Mouse (Mus musculus): ENCODE results near the gene Bag1. TPM values are rescaled to one million over a fixed set of nuclear protein-coding genes. Genes with fewer than 3 reads are reported as not detected.

Gene Bag1
- polyA plus RNA-seq, 1 experiment from 2014 or later: 218 TPM

DNA sequence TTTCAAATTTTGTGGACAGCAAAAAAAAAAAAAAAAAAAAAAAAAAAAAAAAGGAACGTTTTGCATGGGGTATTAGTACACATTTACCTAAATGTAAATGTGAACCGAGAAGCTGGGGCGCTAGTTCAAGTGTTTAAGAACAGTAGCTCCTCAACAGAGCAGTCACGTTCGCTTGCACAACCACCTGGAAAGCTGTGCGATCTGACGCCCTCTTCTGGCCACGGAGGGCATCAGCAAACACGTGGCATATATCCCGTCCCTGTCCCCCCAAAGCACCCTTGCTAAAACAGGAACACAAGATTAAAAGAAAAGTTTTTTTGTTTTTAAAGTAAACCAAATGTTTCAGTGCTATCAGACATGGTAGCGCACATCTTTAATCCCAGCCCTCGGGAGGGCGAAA is 23.6 kb upstream of the Bag1 start:
- H3K27ac ChIP-seq (ENCODE audit: low read length): no peak overlapping the region
- peak overlapping the region; percentile 93; the same call in 1 of the 2 replicates for H3K9ac ChIP-seq (ENCODE audit: low read length)
- no peaks in the 10 kb centered on the region for H3K9me3 ChIP-seq (replicated peaks; ENCODE audit: control insufficient read depth, low read length)
- peak overlapping the region; percentile 75 for H3K4me2 ChIP-seq (ENCODE audit: low read depth, low read length)
- H3K4me1 ChIP-seq (ENCODE audit: control insufficient read depth, insufficient read depth, low read length): peaks cover 20% of the 10 kb centered on the region
- H3K4me3 ChIP-seq (ENCODE audit: low read length): peak overlapping the region; percentile 93
- WGBS: 22% methylated on average over 13 of the region's 13 CpGs
- ATAC-seq (replicated peaks; ENCODE audit: extremely low read depth, insufficient read depth, low FRiP score): no peak
- H3K27me3 ChIP-seq (ENCODE audit: control insufficient read depth, insufficient read depth, low read length): no peaks in the 10 kb centered on the region
- H3K36me3 ChIP-seq (ENCODE audit: control insufficient read depth, insufficient read depth): peaks cover 9% of the 10 kb centered on the region

DNA sequence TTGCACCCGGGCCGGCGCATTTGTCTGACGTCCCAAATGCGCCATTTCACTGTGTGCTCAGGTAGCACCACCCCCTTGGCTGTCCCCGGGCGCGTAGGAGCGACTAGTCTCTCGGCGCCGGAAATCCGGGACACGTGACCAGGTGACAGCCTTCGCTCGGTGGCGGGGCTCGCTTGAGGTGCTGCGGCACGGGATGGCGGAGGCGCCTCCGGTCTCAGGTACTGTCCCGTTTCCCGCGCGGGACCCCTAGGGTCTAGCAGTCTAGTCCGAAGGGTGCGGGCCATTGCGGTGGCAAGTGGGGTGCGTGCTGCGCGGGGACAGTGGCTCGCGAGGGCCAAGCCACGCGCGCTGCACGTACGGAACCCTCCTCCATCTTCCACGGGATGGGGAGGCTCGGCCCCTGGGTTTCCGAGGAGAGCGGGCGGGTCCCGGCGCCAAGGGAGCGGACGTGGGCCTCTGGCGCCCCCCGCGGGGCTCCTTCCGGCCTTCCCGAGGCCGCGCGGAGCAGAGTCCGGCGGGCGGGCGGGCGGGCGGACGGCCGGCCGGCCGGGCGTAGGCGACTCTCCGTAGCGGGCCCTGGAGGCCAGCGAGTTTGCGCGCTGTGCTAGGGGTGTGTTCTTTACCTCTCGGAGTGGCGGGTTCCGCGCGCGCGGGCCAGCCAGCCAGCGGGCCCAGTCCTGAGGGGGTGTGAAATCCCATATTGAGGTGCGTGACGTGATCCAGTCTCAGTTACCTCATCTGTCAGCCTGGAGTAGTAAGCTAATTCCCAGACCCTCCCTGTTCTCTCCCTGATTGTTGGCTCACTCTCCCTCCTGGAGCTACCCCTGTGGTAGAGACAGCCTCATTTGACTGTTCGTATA is 23.0 kb upstream of the Bag1 start, which contains the start of gene Nfx1:
Nfx1 (plus strand) TSS at position 65 of the 860 bp plus-strand sequence.
- no peaks in the 10 kb centered on the region for H3K9me3 ChIP-seq (replicated peaks; ENCODE audit: control insufficient read depth, low read length)
- peaks cover 20% of the 10 kb centered on the region for H3K4me1 ChIP-seq (ENCODE audit: control insufficient read depth, insufficient read depth, low read length)
- H3K4me2 ChIP-seq (ENCODE audit: low read depth, low read length): peak within 1 kb of the TSS; percentile 75
- H3K27me3 ChIP-seq (ENCODE audit: control insufficient read depth, insufficient read depth, low read length): no peaks in the 10 kb centered on the region
- H3K9ac ChIP-seq (ENCODE audit: low read length): peak within 1 kb of the TSS; percentile 93
- peaks cover 9% of the 10 kb centered on the region for H3K36me3 ChIP-seq (ENCODE audit: control insufficient read depth, insufficient read depth)
- WGBS: under 1% methylated on average over 85 of the region's 85 CpGs
- ATAC-seq (replicated peaks; ENCODE audit: extremely low read depth, insufficient read depth, low FRiP score): peak; percentile 96
- H3K27ac ChIP-seq (ENCODE audit: low read length): peak within 1 kb of the TSS; percentile 95
- peak within 1 kb of the TSS; percentile 93 for H3K4me3 ChIP-seq (ENCODE audit: low read length)

- Histone ChIP-seq H3K27ac (ENCODE audit: low read length) (peak overlapping the region; percentile 95), H3K4me1 (ENCODE audit: control insufficient read depth, insufficient read depth, low read length) (peaks cover 20% of the 10 kb centered on the region), H3K27me3 (ENCODE audit: control insufficient read depth, insufficient read depth, low read length) (no peaks in the 10 kb centered on the region), H3K4me2 (ENCODE audit: low read depth, low read length) (peak overlapping the region; percentile 75), H3K9me3 (replicated peaks; ENCODE audit: control insufficient read depth, low read length) (no peaks in the 10 kb centered on the region), H3K36me3 (ENCODE audit: control insufficient read depth, insufficient read depth) (peaks cover 14% of the 10 kb centered on the region), H3K4me3 (ENCODE audit: low read length) (peak overlapping the region; percentile 93), H3K9ac (ENCODE audit: low read length) (peak overlapping the region; percentile 93)
- peak; percentile 35; the same call in 1 of the 2 replicates for ATAC-seq (replicated peaks; ENCODE audit: extremely low read depth, insufficient read depth, low FRiP score)
- under 1% methylated on average over 16 of the region's 16 CpGs for WGBS
Measured at GRCm38 (mm10) chr4:40970592-40970841, 22.4 kb upstream of the Bag1 start.

DNA sequence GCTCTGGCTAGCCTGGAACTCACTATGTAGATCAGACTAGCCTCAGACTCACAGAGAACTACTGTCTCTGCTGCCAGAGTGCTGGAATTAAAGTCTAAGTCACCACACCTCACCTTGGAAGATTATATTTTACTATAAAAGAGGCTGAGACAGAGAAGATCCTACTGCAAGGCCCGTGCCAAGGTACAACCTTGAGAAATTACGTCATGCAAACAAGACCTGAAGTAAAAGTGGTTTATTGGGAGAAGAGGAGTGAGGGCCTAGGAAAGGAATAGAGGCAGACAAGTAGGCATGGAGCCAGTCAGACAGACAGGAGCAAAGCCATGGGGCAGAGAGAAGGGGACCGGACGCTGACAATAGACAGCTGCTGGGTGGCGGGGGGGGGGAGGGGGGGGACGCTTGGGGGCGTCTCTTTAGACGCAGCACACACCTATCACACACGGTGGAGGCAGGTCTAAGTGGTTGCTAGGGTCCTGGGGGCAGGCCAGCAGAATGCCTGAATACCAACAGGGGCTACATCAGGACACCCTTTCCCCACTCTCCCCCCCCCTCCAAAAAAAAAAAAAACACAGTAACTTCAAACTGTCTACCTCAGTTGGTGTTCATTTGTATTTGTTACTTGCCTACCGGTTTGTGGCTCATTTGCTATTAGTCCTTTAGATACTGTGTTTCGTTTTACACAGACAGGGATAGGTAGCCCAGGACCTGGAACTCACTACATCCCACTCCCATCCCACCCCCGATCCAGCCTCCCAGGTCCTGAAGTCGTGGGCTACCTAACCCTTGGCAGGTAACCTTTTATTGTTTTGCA is 21.9 kb upstream of the Bag1 start:
- Histone ChIP-seq H3K9me3 (replicated peaks; ENCODE audit: control insufficient read depth, low read length) (no peaks in the 10 kb centered on the region), H3K27ac (ENCODE audit: low read length) (peak overlapping the region; percentile 95), H3K4me2 (ENCODE audit: low read depth, low read length) (peak overlapping the region; percentile 75), H3K36me3 (ENCODE audit: control insufficient read depth, insufficient read depth) (peaks cover 14% of the 10 kb centered on the region), H3K27me3 (ENCODE audit: control insufficient read depth, insufficient read depth, low read length) (no peaks in the 10 kb centered on the region), H3K4me3 (ENCODE audit: low read length) (peak overlapping the region; percentile 93), H3K9ac (ENCODE audit: low read length) (peak overlapping the region; percentile 93), H3K4me1 (ENCODE audit: control insufficient read depth, insufficient read depth, low read length) (peaks cover 20% of the 10 kb centered on the region)
- WGBS: 12% methylated on average over 10 of the region's 13 CpGs
- ATAC-seq (replicated peaks; ENCODE audit: extremely low read depth, insufficient read depth, low FRiP score): no peak; the same call in 1 of the 2 replicates

DNA sequence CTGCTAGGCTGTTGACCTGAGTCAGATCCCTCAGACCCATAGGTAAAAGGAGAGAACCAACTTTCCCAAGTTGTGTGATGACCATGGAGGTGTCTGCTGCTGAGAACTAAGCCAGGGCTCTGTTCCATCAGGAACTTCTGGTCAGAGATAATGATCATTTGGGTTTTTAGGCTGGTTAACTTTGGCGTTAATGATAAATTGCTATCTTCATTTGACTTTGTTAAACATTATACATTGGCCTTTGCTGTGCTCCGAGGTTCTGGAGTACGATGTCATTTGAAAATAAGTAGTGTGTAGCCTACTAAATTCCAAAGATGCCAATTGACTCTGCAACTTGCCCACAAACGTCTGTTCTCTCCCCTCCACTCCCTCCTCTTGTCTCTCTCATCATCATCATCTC is 21.1 kb upstream of the Bag1 start:
- 59% methylated on average over 4 of the region's 4 CpGs for WGBS
- Histone ChIP-seq H3K9me3 (replicated peaks; ENCODE audit: control insufficient read depth, low read length) (no peaks in the 10 kb centered on the region), H3K36me3 (ENCODE audit: control insufficient read depth, insufficient read depth) (peaks cover 18% of the 10 kb centered on the region), H3K27ac (ENCODE audit: low read length) (no peak overlapping the region), H3K4me3 (ENCODE audit: low read length) (no peak overlapping the region), H3K9ac (ENCODE audit: low read length) (no peak overlapping the region), H3K27me3 (ENCODE audit: control insufficient read depth, insufficient read depth, low read length) (no peaks in the 10 kb centered on the region), H3K4me1 (ENCODE audit: control insufficient read depth, insufficient read depth, low read length) (peaks cover 18% of the 10 kb centered on the region), H3K4me2 (ENCODE audit: low read depth, low read length) (no peak overlapping the region)
- no peak for ATAC-seq (replicated peaks; ENCODE audit: extremely low read depth, insufficient read depth, low FRiP score)

- no peak overlapping the region for H3K27ac ChIP-seq (ENCODE audit: low read length)
- H3K9ac ChIP-seq (ENCODE audit: low read length): no peak overlapping the region
- WGBS: 86% methylated on average over 3 of the region's 3 CpGs
- H3K4me2 ChIP-seq (ENCODE audit: low read depth, low read length): no peak overlapping the region
- no peak for ATAC-seq (replicated peaks; ENCODE audit: extremely low read depth, insufficient read depth, low FRiP score)
- H3K9me3 ChIP-seq (replicated peaks; ENCODE audit: control insufficient read depth, low read length): no peaks in the 10 kb centered on the region
- no peaks in the 10 kb centered on the region for H3K4me1 ChIP-seq (ENCODE audit: control insufficient read depth, insufficient read depth, low read length)
- no peaks in the 10 kb centered on the region for H3K27me3 ChIP-seq (ENCODE audit: control insufficient read depth, insufficient read depth, low read length)
- H3K36me3 ChIP-seq (ENCODE audit: control insufficient read depth, insufficient read depth): peaks cover 60% of the 10 kb centered on the region
- no peak overlapping the region for H3K4me3 ChIP-seq (ENCODE audit: low read length)
Measured at GRCm38 (mm10) chr4:40963536-40963935, 15.4 kb upstream of the Bag1 start.

DNA sequence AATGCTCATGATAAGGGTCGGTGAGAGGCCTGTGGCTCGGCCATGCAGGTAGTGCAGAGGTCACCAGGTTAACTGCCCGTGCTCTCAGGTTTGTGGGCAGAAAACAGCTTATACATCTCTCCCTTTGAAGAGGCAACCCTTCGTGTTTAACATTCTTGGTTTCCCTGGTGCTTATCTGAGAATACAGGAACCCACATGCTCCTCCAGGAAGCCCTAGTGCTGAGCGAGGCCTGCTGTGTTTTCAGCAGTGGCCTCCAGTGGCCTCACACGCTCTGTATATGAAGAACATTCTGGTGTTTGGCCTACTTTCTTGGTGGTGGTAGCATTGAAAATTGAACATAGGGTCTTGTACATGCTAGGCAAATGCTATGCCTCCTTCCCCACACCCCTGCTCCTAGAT is 7.8 kb upstream of the Bag1 start:
- ATAC-seq (replicated peaks; ENCODE audit: extremely low read depth, insufficient read depth, low FRiP score): no peak
- Histone ChIP-seq H3K9ac (ENCODE audit: low read length) (no peak overlapping the region), H3K4me3 (ENCODE audit: low read length) (no peak overlapping the region), H3K4me2 (ENCODE audit: low read depth, low read length) (no peak overlapping the region), H3K4me1 (ENCODE audit: control insufficient read depth, insufficient read depth, low read length) (no peaks in the 10 kb centered on the region), H3K36me3 (ENCODE audit: control insufficient read depth, insufficient read depth) (peaks cover 65% of the 10 kb centered on the region), H3K9me3 (replicated peaks; ENCODE audit: control insufficient read depth, low read length) (no peaks in the 10 kb centered on the region), H3K27me3 (ENCODE audit: control insufficient read depth, insufficient read depth, low read length) (no peaks in the 10 kb centered on the region), H3K27ac (ENCODE audit: low read length) (no peak overlapping the region)
- WGBS: 69% methylated on average over 6 of the region's 6 CpGs

DNA sequence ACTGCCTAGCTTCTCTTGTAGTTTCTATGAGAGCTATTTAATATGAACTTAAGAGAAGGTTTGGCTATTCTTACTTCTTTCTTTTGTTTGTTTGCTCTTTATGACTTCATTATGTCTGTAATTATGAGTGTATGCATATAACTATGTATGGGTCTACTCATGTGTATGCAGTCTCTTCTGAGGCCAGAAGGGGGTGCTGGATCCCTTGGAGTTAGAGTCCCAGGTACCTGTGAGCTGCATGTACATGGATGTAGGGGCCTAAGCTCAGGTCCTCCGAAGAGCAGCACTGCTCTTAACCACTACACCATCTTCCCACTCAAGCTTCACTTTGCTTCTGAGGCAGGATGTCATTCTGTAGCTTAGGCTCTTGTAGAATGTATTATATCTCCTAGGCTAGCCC is 5.4 kb upstream of the Bag1 start:
- Histone ChIP-seq H3K4me3 (ENCODE audit: low read length) (no peak overlapping the region), H3K36me3 (ENCODE audit: control insufficient read depth, insufficient read depth) (peaks cover 47% of the 10 kb centered on the region), H3K4me2 (ENCODE audit: low read depth, low read length) (no peak overlapping the region), H3K27ac (ENCODE audit: low read length) (no peak overlapping the region), H3K27me3 (ENCODE audit: control insufficient read depth, insufficient read depth, low read length) (no peaks in the 10 kb centered on the region), H3K9me3 (replicated peaks; ENCODE audit: control insufficient read depth, low read length) (no peaks in the 10 kb centered on the region), H3K9ac (ENCODE audit: low read length) (no peak overlapping the region), H3K4me1 (ENCODE audit: control insufficient read depth, insufficient read depth, low read length) (peaks cover 7% of the 10 kb centered on the region)
- WGBS: 95% methylated on average over 1 of the region's 1 CpGs
- ATAC-seq (replicated peaks; ENCODE audit: extremely low read depth, insufficient read depth, low FRiP score): no peak

Data from heart, embryonic 16.5 days (tissue).